Mouse (Mus musculus) small intestine, adult 2 months (tissue): ENCODE measurements around the gene Sebox.

Experiments used
- CTCF ChIP-seq: fragments of 200-500 bp; IDR thresholded peaks from 2 replicates; pipeline ENCODE4 v1.5.1; 2012; ENCODE audit warnings: low read depth, mild to moderate bottlenecking, control low read depth, inconsistent platforms, low read length, moderate library complexity, mixed read lengths; ENCODE audit not compliant: insufficient replicate concordance, insufficient read length; ENCODE audit errors: extremely low read depth
- POLR2A ChIP-seq: fragments of 200-500 bp; IDR thresholded peaks from 2 replicates; pipeline ENCODE4 v1.6.1; 2012; ENCODE audit warnings: low read depth, mild to moderate bottlenecking, control low read depth, inconsistent platforms, low read length, moderate library complexity

GRCm38 (mm10) chr11:78531046-78531445 lies 27.8 kb downstream of the Sebox start:
- TF ChIP-seq POLR2A: no peak
- TF ChIP-seq CTCF: no peak
